18 mouse cellular contexts compared by ENCODE assay signal in genomic region chr12:24780574-24780973, GRCm38 (mm10). TPM values are rescaled to one million over a fixed set of nuclear protein-coding genes. Genes with fewer than 3 reads are reported as not detected.
DNase-seq lines count a peak whose midpoint lies in the region; ATAC-seq lines count a peak whose summit lies in the region.
"Had no signal": no experiment of that assay in that cellular context is flagged by ENCODE, and none has a peak within 500 bp of the region (broad histone marks: within the 10 kb centered on the region; RNA-seq: fewer than 3 reads in every experiment).

No protein-coding gene starts in this region.

- peak; percentile 8 for DNase-seq in lung, postnatal 10 days
- DNase-seq in lung, adult 18-20 months, result no peak
- peak; percentile 11 for DNase-seq in 416B (ENCODE audit: low read depth)
- no peak for DNase-seq in thymus, postnatal 0 days (ENCODE audit: low spot score)
- no peak for DNase-seq in adrenal gland, adult 8-10 months
- DNase-seq: adrenal gland, adult 2 months; adrenal gland, postnatal 14 days; adrenal gland, postnatal 36 days; cerebellum, adult 11-12 months; cerebellum, adult 2 months; cerebellum, adult 9-10 months; cerebellum, postnatal 10 days; cerebellum, postnatal 25 days; embryo, embryonic 11 days had no signal

- ATAC-seq in granulocyte monocyte progenitor cell, adult 5-6 weeks (replicated peaks; ENCODE audit: poor library complexity, severe bottlenecking), result peak; percentile 88
- ATAC-seq in megakaryocyte progenitor cell, adult 5-6 weeks (replicated peaks; ENCODE audit: poor library complexity), result peak; percentile 90
- ATAC-seq: forebrain, embryonic 14.5 days; forebrain, embryonic 16.5 days had no signal

RNA-seq across cellular contexts. Expression of gene Mboat2, which starts 50.1 kb away (rescaled TPM):
- 0.39 and 0.70 TPM in 2 replicates for total RNA-seq in granulocyte monocyte progenitor cell, adult 5-6 weeks (2014; fragmentation: Nextera tagmentation)
- total RNA-seq in granulocyte monocyte progenitor cell, adult 5-6 weeks (2017), result 0.47 and 0.98 TPM in 2 replicates
- 2.7 TPM in 2 replicates for total RNA-seq in megakaryocyte progenitor cell, adult 5-6 weeks (2015)
- 1.8 and 7.7 TPM in 2 replicates for total RNA-seq in megakaryocyte progenitor cell, adult 5-6 weeks (2017)
- polyA plus RNA-seq in thymus, postnatal 0 days (2015; fragmentation: Nextera tagmentation; extraction: Ambion mirVana), result 3.7 and 4.8 TPM in 2 replicates
- total RNA-seq in adrenal gland, adult 8-10 months (2022), result 10 to 100 TPM; 16.1 to 38.7 (median 28.7) TPM

Comparison
In these comparisons a context has a peak if more than half of its experiments do, and no peak if none do; other contexts are left out.
1. DNase-seq: peak in lung, postnatal 10 days (single experiment) and 416B (single experiment); none in lung, adult 18-20 months (0 of 2), thymus, postnatal 0 days (single experiment) and adrenal gland, adult 8-10 months (single experiment).